Mouse (Mus musculus): ENCODE results near the gene Gstp1.
A peak's percentile ranks its signal among the peaks of the same experiment; 100 is the strongest.
"Not testable (repeated sequence)": the region's sequence is repeated elsewhere in the genome, so short reads cannot be mapped to it uniquely, and the experiment has no call there.

Gstp1 gene

DNA sequence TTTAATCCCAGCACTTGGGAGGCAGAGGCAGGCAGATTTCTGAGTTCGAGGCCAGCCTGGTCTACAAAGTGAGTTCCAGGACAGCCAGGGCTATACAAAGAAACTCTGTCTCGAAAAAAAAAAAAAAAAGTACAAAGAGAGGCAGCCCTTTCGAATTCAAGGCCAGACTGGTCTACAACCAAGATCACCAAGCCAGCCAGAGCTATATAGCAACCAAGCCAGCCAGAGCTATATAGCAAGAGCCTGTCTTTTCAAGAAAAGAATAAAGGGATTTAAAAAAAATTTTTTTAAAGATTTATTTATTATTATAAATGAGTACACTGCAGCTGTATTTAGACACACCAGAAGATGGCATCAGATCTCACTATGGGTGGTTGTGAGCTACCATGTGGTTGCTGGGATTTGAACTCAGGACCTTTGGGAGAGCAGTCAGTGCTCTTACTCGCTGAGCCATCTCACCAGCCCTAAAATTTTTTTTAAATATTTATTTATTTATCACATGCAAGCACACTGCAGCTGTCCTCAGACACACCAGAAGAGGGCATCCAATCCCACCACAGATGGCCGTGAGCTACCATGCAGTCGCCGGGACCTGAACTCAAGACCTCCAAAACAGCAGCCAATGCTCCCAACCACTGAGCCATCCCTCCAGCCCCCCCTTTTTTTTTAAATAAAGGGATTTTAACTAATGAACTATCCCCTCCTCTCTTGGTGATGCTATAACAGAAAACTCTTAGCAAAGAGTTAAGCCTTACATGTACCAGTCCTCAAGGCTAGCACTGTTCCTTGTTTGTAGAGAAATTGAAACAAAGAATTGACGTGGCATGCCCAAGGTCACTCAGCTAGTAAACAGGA lies 22.5 kb upstream of the Gstp1 start:
- DNase-seq (ENCODE audit: extremely low spot score) = not testable (repeated sequence)

DNA sequence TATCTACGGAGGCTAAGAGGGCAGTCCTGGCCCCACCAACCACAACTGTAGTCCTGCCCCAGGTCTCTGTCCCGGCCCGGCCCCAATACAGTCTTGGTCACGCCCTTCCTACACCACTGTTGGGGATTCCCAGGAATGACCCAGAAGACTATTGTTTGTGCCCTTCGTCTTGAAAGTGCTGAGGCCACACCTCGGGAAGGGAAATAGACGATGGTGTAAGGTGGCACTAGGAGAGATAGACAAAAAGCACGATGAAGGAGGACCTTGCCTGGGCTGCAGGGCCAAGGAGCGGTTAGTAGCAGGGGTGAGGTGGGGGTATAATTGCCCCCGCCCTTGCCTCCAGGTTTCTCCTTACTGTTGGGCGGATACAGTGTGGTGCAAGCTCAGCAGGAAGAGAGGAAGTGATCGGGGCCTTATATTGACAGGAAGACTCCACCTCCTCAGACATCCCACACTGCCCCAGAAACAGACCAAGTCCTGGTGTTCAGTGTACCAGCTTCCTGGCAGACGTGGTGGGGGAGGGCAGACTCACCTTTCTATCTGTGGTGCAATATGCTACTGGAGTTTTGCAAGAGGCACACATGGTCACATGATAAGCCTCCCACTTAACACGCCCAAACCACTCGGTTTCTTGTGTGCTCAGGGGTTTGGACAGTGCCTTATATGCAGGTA lies 21.4 kb upstream of the Gstp1 start, which contains the start of gene Gstp3:
Gstp3 (minus strand) TSS at position 501 of the 672 bp plus-strand sequence.
- no peak for DNase-seq (ENCODE audit: extremely low spot score)

DNA sequence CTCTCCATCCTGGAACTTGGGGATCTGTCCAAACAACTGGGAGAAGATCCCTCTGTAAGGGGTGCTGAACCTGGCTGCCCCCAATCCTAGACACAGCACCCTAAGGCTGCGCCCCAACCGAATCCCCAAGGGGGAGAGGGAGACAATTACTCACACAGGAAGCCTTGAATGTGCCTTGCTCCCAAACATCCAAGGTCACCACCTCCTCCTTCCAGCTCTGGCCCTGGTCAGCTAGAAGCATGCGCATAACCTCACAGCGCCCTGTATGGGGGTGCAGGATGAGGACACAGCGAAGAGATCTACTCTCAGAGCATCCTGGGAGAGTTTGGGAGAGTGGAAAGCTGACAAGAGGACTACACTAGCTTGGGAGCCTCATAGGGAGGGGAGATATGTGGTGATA lies 20.8 kb upstream of the Gstp1 start:
- DNase-seq (ENCODE audit: extremely low spot score) = no peak

DNA sequence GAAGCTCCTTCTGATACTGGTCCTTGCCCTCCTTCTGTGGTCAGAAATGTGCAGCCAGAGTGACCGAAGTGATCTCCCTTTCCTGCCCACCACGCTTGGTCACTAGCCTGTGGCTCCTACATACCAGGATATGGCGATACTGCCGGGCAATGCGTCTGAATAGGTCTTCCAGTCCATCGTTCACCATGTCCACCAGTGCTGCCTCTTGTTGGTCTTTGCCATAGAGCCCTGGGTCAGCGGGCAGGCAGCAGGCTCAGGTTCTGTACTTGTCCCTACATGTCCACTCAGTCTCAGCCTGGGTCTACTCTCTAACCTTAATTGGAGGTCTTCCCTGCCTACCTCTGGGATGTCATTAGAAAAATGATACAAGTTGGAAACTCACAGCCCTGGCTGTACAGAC lies 20.2 kb upstream of the Gstp1 start:
- DNase-seq (ENCODE audit: extremely low spot score) = no peak

DNA sequence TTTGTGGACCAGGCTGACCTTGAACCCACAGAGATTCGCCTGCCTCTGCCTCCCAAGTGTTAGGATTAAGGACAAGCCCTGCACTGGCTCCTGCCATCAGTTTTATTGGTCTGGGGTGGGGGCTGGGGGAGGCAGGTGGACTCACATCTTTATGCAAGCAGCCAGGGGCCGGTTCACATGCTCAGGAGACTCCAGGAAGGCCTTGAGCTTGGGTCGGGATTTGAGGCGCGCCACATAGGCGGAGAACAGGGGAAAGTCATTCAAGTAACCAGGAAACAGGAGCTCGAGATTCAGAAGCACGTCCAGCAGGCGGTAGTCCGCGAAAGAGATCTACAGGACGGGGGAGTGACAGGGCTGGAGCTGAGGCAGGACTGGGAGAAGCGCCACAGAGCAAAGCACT lies 19.6 kb upstream of the Gstp1 start:
- DNase-seq (ENCODE audit: extremely low spot score) = no peak

DNA sequence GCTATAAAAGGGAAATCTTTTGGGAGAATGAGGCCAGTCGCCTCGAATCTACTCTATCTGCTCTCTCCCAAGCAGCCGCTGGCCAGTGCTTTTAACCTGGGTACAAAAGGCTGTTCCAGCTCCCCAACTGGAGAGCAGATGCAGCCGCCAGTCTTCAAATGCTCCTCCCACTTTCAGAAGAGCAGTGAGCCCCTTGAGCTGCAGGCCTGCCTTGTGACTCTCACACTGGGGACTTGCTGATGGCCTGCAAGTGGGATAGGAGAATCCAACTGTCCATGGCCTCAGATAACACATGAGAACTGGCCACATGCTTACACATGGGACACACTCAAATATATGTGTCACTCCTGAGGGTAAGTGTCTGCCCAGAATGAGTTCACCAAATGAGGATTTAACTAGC lies 18.9 kb upstream of the Gstp1 start:
- DNase-seq (ENCODE audit: extremely low spot score) = no peak

DNA sequence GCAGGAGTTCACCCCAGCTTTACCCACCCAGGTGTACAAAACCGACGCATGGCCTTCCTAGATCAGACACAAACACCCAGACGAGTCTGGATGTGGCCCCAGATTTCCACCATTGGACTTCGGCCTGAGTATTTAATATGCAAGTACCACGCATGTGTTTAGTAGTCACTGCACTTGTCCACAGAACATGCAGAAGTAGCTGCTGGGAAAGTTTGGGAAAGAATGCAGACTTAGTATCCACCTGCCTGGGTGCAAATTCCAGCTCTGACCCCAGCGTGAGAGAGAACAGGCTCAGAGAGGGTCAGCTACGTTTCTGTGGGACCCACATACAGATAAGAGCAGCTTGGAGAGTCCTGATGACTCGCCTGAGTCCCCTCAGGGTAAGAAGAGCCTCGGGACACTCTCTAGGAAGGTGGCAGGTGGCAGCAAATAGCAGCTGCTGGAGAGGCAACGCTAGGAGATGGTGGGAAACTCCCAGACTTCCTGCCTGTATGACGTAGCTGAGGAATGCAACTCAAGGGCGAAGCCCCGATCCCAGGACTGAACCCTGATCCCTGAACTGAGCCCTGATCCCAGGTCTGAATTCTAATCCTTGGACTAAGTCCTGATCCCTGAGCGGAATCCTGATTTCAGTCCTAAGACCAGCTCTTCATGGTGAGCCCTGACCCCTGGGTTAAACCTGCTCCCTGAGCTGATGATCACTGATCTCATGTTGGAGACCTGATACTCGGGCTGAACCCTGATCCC lies 18.3 kb upstream of the Gstp1 start:
- DNase-seq (ENCODE audit: extremely low spot score) = no peak

DNA sequence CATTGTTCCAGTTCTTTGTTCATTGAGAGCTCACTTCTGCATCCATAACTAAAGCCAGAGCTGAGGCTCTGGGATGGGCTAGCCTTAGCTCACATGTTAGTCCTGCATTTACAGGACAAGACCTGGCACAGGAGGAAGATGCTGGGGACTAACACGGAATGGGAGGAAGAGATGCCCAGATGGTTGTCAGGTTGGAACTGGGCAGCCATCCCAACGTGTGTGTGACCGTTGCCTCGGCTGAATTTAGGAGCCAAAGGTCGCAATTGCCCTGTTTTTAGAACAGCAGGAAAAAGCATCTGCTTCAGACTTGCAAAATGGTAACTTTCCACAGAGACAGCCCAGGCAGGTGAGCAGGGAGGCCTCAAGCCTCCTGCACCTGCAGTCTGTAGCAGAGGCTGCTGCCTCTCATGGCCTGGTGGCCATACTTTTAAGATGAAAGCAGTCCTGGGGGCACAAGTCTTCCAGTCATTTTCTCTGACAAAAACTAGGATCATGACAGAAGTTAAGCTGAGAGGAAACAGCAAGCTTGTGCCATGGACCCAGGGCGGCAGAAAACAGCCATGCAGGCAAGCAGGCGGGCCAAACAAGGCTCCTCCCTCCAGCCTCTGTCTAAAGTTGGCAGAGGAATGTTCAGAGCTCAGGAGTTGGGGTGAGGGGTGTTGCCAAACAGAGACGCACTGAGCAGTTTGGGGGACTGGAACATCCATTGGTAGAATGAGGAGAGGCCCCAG lies 17.6 kb upstream of the Gstp1 start:
- no peak for DNase-seq (ENCODE audit: extremely low spot score)

DNA sequence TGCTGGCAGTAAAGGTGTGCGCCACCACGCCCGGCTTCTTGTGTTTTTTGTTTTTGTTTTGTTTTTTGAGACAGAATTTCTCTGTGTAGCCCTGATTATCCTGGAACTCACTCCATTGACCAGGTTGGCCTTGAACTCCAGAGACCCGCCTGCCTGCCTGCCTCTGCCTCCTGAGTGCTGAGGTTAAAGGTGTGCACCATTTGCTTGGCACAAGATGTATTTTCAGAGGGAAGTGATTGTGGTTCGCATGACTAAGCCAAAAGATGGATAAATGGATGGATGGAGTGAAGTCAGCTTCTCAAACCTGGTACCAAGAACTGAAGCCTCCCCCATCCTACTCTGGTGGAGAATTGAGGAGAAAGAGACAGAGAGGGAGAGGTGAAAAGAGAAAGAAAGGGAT lies 16.8 kb upstream of the Gstp1 start:
- no peak for DNase-seq (ENCODE audit: extremely low spot score)

DNA sequence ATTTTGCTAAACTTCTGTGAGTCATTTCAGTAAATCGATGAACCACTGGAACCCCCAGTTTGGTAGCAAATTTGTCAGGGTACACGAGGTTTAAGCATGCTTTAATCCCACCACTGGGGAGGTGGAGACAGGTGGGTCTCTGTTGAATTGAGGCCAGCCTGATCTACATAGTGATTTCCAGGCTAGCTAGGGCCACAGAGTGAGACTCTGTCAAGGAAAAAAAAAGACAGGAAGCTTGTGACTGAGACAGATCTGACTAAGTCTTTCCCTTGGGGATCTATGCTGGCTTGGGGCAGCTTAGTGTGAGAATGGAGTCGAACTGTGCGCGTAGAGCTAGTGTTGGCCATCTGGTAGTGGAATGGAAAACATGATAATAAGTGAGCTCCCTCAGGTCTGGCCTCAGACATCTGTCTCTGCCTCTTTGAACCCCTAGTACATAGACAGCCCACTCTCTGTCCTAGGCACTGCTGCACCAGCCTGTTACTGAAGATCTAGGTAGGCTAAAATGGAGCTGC lies 14.8 kb upstream of the Gstp1 start:
- no peak for DNase-seq (ENCODE audit: extremely low spot score)

DNA sequence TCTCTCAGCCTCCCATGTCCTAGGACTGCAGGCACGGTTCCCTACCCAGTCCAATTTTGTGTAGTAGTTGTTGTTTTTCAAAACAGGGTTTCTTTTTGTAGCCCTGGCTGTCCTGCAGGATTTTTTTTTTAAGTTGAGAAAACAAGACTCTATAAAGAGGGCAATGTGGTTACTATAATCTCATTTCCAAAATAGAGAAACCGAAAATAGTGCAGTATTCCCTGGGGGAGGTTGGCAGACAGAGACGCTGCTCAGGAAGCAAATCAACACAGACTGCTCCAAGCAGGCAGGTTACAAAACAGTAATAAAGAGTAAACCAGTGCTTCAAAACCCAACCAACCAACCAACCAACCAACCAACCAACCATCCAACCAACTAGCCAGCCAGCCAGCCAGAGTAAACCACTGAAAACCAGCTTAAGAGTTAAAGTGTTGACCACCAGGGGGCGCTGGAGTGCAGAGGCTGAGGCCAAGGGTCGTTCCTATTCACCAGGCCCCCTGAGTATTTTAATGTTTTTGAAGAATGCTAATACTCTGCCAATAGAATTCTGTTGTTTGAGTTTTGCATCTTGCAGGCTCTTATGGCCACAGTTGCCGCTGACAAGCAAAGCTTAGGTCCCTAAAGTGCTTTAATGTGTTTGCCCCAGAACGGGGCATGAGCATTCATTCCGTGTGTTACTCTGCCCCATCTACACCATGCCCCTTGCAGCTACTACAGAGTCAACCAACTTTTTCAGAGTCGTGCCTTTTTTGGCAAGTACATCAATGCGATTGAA lies 14.1 kb upstream of the Gstp1 start:
- DNase-seq (ENCODE audit: extremely low spot score) = peak; percentile 54

DNA sequence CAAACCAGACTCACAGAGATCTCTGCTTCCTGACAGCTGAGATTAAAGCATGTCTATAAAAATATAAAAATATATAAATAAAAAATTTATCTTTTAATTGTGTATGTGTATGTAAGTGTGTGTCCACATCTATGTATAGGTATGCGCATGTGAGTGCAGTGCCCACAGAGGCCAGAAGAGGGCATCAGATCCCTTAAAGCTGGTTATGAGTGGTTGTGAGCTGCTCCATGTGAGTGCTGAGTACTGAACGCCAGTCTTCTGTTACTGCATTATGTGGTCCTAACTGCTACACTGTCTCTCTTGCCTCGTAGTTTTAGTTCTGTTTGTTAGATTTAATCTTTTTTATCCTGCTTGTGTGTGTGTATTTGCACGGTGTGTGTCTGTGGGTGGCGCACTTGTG lies 13.2 kb upstream of the Gstp1 start:
- DNase-seq (ENCODE audit: extremely low spot score) = no peak

DNA sequence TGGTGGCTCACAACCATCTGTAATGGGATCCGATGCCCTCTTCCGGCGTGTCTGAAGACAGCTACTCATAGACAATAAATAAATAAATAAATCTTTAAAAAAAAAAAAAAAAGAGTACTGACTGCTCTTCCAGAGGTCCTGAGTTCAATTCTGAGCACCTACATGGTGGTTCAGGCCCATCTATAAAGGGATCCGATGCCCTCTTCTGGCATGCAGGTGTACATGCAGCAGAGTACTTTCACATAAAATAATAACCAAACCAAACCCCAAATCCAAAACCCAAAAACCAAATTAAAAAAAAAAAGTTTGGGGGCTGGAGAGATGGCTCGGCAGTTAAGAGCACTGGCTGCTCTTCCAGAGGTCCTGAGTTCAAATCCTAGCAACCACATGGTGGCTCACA lies 11.3 kb upstream of the Gstp1 start:
- DNase-seq (ENCODE audit: extremely low spot score) = not testable (repeated sequence)

DNA sequence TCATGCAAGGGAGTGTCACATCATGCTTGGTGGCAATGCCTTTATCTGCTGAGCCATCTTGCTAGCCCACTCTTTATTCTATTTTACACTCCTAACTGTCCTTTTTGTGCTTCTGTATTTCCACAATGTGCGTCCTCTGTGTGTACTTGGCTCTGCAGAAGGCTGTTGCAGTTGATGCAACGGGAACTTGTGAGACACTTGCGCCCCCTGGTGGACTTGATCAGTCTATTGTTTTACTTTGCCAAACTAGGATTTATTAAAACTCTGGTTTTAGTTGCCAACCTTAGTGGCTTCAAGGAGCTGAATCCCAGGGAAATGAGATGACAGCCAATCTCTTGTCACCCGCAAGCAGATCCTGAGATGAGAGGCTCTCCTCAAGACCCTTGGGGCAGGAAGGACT lies 10.1 kb upstream of the Gstp1 start:
- DNase-seq (ENCODE audit: extremely low spot score) = peak; percentile 68

DNA sequence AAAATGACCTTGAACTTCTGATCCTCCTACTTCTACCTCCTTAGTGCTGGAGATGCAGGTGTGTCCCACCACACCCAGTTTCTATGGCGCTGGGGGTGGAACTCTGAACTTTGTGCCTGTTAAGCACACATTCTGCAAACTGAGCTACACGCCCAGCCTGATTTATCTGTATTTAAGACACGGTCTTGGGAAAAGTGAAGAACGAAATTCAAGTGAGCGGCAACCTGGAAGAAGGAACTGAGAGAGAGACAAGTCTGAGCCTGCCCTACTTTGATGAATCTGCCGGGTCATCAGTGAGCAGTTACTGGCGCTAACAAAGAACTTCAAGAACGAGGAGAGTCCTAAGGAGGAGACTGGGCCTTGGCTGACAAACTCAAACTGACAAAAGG lies 9.1 kb upstream of the Gstp1 start:
- no peak for DNase-seq (ENCODE audit: extremely low spot score)

DNA sequence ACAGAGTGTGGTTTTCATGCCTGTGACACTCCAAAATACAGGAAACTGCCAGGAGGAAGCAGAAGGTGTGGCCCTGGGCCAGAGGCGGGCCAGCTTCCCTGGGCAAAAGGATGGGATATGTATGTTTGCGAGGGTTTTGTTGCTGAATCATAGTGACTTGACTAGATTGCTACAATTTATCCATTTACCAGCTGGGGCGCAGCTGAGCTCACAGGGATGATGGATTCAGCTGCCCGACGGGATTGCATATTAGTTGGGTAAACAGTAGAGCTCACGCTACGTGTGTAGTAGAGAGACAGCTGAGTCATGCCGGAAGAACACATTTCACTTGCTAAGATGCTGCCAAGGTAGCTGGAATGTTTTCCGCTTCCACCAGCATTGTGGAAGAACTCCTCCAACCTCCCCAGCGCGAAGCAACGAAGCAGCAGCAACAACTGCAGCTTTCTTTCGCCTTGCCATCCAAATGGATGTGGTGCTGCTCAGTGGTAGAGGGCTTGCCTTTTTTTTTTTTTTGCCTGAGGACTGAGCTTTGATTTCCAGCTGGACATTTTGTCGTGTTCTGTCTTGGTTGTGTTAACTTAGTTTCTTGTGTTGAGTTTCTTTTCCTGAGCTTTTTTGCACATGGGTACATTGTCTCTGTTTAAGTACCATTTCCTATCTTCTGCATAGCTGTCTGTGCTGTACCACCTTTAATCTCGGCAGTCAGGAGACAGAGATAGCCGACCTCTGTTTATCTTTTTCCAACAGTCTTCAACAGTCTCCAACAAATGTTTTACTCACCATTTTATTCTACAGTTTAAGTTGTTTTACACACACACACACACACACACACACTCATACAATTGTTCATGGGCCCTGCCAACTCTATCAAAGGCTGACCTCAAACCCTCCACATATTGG lies 8.4 kb upstream of the Gstp1 start, which contains the start of gene Gstp2:
Gstp2 (minus strand) TSS at position 58 of the 900 bp plus-strand sequence.
- DNase-seq (ENCODE audit: extremely low spot score) = no peak

DNA sequence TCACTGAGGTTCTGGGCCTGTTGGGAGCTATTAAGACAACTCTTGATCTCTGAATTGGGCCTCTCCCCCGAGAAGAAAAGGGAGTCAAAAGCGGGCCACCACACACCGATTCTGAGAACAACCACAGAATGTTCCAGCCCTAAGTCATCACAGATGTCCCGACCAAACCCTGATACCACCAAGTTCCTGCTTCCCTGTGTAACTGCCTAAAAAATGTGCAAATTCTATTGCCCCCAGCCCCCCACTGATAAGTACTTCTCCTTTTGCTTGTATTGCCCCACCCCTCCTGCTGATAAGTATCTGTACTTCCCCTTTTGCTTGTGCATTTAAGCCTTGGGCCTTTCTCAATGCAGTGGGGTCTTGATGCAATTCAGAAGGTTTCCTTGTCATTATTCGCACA lies 6.3 kb upstream of the Gstp1 start:
- not testable (repeated sequence) for DNase-seq (ENCODE audit: extremely low spot score)

DNA sequence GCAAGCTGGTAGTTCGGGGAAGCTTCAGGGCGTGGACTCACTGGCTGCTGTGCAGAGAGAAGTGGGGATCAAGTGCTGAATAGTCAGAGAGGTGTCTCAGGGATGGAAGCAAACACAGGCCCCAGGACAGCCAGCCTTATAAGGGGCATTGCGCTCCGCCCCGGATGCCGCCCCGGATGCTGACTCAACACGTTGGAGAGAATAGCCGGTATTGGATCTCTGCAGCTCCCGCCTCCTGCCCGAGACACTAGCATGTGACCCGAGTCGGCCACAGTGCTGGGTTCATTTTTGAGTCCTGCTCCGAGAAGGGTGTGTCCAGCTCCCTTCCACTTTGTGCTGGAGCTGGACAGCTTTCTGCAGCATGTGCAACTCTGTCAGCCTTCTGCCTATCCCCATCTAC lies 4.3 kb upstream of the Gstp1 start:
- no peak for DNase-seq (ENCODE audit: extremely low spot score)

DNA sequence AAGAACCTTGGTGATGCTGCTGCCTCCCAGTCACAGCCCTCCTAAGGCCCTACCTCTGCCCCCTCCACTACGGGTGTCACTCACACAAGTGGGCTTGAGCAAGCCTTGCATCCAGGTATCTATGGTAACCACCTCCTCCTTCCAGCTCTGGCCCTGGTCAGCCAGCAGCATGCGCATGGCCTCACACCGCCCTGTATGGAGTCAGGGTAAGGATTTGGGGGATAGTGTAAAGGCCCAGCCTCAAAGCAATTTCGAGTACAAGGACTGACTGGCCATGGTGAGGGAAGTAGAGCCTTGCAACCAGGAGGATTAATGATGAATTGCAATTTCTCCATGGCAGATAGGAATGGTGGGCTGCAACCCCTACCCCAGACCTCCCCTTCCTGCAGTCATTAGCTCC lies 3.7 kb upstream of the Gstp1 start:
- not testable (repeated sequence) for DNase-seq (ENCODE audit: extremely low spot score)

DNA sequence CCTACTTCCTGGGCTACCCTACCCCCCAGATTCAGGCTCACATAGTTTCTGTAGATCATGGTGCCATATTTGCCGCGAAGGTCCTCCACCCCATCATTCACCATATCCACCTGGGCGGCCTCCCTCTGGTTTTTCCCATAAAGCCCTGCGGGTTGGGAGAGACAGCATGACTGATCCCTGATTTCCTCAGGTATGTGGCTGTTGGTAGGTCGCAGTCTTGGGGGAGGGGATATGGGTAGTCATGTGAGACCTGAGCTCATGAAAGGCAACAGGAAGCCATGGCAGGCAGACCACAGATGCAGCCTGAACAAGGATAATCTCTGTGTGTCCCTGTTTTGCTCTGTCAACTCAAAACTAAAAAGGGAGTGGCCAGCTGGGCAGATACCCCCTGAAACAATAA lies 3.2 kb upstream of the Gstp1 start:
- not testable (repeated sequence) for DNase-seq (ENCODE audit: extremely low spot score)
